Mouse (Mus musculus): ENCODE measurements around the gene Atf3. TPM values are rescaled to one million over a fixed set of nuclear protein-coding genes. Genes with fewer than 3 reads are reported as not detected.

The Atf3 gene
- 1 to 10 TPM in 1 of 2 experiments, under 1 TPM in 1; 0.91 to 3.1 TPM for total RNA-seq (2021)
- long read RNA-seq, experiment 1, partial matches to known transcripts = 0 of 3 reads
- long read RNA-seq, experiment 1, other reads (novel, unspliced or antisense) = 0 of 3 reads
- long read RNA-seq, experiment 2, partial matches to known transcripts = 0 of 1 reads
- long read RNA-seq, experiment 2, other reads (novel, unspliced or antisense) = 0 of 1 reads

DNA sequence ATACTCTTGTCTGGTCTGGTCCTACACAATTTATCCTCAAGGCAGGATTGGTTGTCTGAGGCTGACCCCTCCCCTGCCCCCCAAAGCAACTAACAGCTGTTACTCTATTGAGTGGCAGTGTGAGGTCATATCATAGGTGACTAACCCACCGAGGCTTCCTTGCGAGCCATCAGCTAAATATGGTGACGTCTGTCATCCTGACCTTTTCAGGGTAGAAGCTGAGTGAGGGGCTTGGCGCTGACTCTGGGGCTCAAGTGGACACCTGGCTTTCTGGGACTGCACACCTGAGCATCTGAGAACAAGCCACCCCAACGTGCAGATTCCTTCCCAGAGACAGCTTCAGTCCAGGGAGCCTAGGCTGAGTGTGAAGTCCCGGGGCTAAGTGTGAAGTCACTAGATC is at the start of gene Atf3:
Gene Atf3 (minus strand): TSS at position 101 of the 400 bp plus-strand sequence.
- no peak for DNase-seq (ENCODE audit: low spot score in 2 of 2)

DNA sequence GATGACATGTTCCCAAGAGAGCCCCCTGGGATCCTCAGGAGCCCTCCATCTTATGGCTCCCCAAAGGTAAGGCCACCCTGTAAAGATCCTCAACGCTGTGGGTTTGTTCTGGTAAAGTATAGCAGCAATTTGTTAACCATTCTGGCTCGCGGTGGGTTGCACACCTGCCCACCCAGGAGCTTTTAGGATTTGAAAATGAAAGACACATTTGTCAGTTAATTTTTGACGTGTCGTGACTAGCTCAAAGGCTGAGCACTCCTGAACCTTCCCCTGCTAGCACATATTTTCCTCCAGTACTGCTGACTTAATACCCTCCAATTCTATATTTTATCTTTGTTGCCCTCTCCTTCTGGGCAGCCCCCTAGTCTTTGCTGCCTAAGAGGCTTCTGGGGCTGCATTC is 49.3 kb upstream of the Atf3 start:
- DNase-seq (ENCODE audit: low spot score in 2 of 2) = no peak

DNA sequence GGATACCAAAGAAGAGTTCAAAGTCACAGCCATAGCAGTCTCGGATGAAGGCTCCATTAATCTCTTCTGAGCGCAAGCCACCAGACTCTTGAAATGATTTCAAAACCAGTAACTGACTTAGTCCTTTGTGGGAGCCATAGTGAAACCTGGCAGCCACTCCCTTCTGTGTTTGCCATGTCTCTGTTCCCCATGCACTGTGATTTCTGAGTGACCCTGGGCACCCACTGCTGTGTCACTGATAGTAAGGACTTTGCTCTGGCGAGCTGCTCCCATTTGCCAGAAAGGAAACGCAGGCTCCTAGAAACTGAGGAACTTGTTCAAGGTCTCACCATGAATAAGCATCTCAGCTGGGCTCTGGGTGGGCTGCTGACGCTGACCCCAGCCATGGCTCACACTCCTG is 45.6 kb upstream of the Atf3 start:
- DNase-seq (ENCODE audit: low spot score in 2 of 2) = no peak

DNA sequence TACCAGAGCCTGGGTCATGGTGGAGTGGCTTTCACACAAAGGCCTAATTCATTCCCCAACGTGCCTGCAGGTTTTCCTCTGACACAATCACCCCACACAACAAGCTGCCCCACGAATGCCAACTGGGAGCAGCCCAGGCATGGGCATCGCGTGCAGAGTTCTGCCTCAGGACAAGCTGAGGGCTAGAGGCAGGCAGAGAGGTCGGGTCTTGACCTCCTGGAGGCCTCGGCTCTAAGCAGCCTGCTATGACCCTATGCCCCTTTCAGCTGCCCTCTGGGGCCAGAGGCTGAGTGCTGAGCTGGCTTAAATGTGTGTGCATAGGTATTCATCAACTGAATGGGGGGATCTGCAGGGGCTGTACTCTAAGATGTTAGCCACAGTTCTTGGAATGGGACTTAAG is 44.0 kb upstream of the Atf3 start:
- DNase-seq (ENCODE audit: low spot score in 2 of 2) = no peak

DNA sequence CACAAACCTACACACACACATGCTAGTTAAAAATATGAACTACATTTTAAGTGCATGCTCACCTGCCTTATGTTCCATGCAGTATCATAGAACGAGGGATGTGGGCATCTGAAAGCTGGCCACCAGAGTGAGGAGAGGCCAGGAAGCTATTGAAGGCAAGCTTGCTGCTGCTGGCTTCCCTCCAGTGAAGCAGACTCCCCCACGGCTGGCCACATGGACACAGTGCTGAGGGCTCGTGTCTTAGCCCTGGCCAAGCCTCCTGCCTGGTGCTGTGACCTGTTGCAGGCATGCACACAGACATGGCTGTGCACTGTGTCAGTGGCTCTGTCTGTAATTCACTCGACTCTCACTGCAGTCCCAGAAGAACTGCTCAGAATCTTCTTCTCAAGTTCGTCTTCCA is 41.8 kb upstream of the Atf3 start:
- no peak for DNase-seq (ENCODE audit: low spot score in 2 of 2)

DNA sequence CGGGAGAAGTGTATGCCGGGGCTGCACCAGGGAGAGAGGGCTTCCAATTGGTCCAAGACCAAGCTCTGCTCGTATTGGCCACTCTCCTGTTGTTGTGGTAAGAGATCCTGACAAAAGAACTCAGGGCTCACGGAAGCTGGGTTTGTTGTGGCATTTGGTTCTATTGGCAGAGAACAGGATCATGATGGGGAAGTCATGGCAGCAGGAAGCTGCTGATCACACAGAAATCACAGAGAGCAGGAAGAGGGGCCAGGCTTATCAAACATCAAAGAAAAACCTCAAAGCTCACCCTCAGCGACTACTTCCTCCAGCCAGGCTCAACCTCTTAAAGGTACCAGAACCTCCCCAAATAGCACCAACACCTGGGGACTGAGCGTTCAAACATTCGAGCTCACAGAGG is 41.3 kb upstream of the Atf3 start:
- DNase-seq (ENCODE audit: low spot score in 2 of 2) = no peak

DNA sequence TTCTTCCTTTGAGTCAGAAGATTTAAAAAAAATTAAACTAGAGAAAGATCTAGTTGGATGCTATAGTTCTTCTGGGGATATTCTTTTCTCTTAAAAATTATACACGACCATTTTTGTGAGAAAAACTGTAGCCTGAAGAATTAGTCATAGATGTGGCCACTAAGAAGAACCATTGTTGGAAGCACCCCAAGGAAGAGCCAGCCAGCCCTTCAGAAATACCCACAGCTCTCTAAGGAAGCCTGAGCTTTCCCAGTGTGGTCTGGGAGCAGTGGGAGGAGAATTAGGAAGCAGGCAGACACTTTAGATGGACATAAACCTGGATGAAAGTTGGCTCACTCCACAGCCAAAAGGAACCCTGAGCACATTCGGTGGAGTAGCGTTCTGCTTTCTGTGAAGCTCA is 40.7 kb upstream of the Atf3 start:
- no peak for DNase-seq (ENCODE audit: low spot score in 2 of 2)

DNA sequence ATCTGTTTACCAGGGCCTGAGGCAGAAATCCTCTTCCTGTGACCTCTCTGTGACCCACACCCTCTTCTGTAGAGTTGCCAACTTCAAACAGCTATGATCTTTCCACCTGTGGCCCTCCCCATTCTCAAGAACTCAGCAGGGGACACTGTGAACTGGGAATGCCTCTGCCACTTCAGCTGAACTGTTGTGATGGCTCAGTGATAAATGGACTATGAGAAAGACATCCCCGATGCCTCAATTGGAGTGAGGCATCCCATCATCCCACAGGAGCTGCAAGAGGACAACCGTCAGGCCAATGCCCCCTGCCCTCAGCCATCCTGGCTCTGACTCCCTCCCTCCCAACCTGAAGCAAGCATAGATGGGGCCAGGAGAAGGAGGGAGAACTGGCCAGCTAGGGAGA is 40.1 kb upstream of the Atf3 start:
- DNase-seq (ENCODE audit: low spot score in 2 of 2) = no peak

DNA sequence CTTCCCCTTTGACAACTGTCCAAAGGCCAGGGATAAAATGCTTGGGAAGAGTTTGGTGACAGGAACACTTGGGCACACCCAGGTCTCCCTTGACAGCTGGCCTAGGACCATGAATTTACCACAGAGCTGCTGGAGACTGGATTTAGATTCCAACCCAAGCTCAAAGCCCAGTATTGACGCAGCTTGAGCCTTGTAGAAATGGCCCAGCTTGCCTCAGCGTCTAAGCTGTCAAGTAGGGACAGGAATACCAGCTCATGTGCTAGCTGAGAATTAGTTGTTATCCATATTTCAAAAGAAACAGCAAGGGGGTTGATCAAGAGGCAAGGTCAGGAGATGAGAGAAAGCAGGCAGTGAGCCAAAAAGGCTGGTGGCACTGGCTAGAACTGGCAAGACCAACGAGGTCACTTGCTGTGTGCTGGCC is 39.5 kb upstream of the Atf3 start:
- no peak for DNase-seq (ENCODE audit: low spot score in 2 of 2)

DNA sequence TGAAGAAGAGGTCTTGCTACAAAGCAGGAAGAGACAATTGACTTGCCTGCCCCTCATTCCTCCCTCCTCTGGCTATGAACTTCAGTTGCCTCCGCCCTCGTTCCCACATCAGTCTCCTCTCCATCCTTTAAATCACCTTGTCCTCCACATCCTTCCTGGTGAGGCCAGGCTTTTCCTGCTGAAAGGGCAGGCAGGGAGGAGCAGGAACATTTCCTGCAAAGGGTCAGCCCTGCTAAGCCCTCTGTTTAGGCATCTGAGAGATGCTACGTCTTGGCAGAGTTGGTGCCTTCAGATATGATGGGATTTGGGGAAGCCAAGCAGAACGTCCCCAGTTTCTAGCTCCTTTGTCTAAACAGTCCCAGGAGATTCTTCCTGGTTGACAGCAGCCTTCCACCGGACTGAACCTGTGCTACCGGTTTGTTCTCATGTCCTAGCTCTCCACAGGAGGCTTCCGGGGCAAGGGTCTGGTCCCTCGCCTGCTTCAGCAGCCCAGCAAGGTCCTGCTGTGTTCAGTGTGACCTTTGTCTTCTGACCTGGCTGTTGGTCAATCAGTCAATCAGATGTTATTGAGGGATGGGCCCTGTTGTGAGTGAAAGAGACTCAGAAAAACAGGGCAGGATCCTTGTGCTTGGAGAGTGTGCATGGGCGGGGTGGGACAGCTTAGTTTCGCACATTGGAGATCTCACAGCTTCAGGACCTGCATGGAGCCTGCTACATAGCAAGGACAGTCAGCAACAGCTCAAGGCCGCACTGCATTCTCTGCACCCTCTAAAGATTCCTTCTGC is 38.9 kb upstream of the Atf3 start:
- DNase-seq (ENCODE audit: low spot score in 2 of 2) = no peak

DNA sequence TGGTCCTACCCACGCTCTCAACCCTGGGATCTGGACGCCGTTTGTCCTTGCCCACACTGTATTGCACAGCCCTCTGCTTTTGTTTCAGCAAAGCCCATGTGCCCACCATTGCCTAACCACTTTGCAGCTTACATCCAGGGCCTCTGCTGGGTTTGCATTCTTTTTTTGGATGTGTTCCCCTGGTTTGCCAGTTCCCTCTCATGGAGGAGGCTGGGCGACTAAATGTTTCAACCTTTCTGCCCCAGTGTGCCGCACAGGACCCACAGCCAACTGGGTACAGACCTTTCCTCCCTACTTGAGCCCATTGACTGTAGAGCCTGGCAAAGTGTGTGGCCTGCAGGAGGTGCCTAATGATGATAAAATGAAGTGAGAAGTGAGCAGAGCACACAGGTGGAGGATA is 38.3 kb upstream of the Atf3 start:
- no peak for DNase-seq (ENCODE audit: low spot score in 2 of 2)

DNA sequence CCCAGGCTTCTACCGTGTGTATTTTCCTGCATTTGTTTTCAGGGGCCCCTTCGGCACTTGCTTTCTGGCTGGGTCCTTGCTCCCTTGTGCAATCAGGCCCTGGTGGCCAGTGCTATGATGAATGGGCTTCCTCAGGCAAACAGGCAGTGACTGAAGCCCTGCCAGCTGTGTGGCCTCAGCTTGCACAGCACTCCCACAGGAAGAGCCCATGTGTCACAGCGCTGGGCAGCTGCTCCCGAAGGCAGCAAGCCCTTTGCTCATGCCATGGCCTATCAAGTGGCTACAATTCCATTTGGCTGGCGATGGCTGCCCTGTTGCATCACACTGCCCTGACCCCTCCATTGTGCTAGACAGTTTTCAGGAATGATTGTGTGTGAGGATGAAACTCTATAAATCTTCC is 36.6 kb upstream of the Atf3 start:
- DNase-seq (ENCODE audit: low spot score in 2 of 2) = no peak

DNA sequence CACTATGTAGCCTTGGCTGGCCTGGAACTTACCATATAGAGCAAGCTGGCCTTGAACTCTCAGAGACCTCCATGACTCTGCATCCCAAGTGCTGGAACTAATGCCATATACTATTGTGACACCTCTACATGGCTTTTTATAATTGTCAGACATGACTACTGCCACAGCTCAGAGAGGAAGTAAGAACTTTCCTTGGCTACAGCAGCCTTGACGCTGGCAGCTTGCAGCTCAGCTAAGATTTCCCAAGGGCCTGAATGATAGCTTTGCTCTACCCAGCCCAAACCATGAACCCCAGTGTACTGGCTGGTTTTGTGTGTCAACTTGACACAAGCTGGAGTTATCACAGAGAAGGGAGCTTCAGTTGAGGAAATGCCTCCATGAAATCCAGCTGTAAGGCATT is 35.8 kb upstream of the Atf3 start:
- no peak for DNase-seq (ENCODE audit: low spot score in 2 of 2)

DNA sequence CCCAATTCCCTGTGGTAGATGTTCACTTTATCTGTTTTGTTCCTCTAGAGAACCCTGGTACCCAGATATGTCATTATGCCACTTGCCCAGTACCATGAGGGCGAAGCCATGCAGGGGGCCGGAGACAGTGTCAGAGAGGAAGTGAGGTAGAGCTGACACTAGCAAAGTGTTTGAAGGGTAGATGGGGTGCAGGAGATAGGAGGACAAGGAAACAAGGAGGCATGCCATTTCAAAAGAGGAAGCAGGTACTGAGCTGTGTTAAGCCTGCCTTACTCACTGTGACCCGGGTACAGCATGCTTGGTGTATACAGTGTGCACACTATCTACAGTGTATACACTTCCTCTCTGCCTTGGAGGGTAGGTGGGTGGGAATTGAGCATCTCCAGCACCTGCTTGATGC is 32.1 kb upstream of the Atf3 start:
- no peak for DNase-seq (ENCODE audit: low spot score in 2 of 2)

DNA sequence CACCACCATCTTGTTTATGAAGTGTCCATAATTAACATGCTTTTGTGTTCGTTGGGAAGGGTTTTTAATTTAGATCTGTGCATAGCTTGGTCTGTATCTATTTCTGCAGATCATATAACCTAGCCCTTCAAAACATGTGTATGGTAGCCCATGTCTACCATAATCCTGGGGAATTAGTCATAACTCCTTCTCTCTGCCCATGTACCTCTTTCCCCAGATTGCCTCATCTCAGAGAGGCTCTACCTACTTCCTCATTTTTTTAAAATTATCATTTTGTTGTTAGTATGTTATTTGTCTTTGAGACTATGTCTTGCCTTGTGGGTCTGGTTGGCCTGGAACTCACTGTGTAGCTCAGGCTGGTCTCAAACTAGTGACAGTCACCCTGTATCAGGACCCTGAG is 30.6 kb upstream of the Atf3 start:
- DNase-seq (ENCODE audit: low spot score in 2 of 2) = no peak

DNA sequence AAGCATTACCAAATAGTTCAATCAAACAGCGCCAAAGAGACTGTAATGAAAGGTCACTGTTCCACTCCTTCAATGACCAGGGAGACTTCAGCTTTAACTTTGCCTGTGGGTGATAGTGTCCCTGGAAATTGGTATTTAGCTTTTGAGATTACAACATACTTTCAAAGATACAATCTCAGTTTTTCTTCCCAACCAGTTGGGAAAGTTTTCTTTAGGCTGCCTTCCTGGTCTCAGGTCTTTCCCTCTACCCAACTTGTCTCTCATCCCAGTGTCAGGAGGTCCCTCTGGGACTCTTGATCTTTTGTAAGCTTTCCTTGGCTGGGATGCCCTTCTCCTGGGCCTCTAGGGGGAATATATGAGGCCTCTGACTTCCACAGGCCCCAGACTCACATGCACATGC is 29.7 kb upstream of the Atf3 start:
- no peak for DNase-seq (ENCODE audit: low spot score in 2 of 2)

DNA sequence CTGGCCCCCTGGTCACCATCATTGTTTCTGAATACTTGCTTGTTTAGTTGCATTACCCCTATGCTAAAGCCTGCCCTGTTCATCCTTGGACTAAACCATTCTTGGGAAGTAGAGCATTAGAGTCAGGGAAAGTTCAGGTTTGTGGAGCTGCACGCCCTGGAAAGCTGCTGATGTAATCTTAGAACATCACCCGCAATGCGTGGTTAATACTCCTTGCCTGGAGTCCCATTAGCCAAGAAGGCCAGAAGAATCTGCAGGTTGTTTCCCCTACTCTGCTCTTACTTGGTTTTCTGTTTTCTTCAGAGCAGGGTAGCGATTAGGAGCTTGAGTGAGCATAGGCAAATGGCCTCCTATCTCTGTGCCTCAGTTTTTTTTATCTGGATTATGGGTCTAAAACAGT is 26.0 kb upstream of the Atf3 start:
- DNase-seq (ENCODE audit: low spot score in 2 of 2) = no peak

DNA sequence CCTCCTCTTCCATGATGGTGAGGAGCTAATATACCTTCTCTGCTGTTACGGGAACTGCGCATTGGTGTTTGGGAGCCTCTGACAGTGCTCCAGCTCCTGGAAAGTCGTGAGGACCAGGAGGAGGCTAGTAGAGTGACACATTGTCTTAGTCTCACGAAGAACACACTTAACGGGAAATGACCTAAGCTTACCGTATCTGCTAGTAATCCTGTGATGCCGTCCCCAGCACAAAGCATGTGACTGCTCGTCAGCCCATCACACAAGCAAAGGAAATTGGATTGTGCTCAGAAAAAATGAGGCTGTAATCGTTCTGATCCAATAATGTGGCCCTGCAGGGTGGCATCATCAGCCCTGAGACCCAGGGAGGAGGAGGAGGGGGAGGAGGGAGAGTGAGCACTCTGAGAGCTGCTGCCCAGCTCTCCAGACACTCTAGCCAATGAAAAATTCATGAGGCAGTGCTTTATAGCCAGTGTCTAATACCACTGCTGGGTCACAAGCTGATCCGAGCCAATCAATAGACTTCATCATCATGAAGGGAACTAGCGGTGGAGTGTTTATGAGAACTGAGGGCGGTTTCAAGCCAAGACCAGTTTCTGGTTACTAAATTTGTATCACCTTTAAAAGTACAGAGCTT is 24.3 kb upstream of the Atf3 start:
- DNase-seq (ENCODE audit: low spot score in 2 of 2) = no peak

DNA sequence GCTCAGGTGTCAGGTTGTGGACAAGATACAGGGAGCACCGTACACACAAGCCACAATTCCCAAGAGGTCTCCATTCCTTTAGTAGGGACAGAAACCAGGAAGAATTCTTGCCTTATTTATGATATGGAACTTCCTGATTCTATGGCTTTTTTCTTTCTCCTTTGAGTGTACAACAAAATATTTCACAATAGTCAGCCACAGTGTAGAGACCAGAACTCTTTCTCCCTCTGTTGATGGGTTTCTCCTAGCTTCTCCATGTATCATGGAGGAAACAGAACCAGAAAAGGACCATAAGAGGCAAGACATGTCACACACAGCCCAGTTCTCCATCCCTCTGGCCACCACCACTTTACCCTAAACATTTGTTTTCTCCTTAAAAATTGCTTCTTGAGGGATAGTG is 23.7 kb upstream of the Atf3 start:
- no peak for DNase-seq (ENCODE audit: low spot score in 2 of 2)

DNA sequence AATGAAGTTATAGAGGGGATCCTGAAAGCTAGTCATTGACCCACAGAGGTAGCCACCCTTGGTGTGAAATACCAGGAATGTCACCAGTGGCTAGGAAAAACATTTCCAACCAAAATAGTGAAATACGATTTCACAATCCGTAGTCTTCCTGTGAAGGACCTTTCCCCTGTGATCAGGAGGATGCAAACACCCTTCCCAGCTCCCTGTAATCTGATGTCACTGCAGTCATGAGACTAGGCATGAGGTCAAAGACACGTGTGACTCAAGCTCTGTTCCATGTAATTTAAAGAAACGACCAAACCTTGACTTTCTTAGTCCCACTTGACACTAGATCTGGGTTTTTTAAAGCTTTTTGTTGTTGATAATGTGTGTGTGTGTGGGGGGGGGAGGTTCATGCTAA is 21.8 kb upstream of the Atf3 start:
- DNase-seq (ENCODE audit: low spot score in 2 of 2) = no peak

DNA sequence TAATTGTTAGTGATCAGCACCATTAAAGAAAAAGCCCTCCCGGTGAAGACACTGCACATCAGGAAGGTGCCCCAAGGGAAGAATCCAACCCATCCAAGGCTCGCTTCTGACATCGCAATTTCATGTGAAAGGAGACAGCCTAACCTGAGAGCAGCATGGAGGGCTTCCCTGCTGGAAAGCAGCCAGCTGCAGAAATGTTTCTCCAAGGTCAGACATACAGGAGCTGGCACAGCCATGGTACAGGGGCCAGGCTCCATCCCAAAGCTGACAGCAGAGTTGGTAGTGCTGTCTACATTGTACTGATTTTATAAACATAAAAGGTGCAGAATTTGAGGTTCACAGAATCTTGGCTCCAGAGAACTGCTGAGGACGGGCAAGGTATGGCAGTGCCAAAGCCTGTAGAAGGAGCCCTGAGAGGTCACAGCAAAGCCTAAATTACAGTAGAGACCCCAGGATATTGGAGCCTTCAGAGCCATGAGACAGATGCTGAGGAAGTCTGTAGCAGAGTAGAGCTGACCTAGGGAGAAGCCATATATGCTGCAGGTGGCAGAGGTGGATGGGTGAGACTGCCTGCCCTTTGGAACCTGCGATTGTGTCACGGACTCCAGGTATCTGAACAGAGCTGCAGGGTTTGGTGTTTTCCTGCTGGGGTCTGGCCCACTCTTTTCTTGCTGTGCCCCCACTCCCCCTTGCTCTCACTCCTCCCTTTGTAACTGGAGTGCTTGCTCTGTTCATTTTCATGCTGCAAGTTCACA is 18.1 kb upstream of the Atf3 start:
- DNase-seq (ENCODE audit: low spot score in 2 of 2) = no peak

DNA sequence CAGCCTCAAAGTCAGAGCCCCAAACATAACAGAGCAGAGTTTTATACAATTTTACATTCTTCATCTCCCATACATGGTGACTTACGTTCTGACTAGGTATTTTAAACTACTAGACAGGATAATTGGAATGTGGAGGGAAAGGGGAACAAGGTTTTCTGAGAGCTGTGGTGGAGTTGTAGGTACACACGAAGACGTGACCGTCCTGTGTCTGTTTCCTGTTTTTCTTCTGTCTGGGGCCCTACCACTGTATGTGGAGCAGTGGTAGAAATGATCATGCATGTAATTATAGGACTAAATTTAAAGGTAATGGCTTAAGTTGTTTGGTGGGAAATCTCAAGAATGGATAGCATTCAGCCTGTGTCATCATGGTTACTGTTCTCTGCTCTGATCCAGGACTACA is 17.0 kb upstream of the Atf3 start:
- DNase-seq (ENCODE audit: low spot score in 2 of 2) = no peak
